Mouse (Mus musculus) 3T3-L1 (cell line): ENCODE data around the gene Unc13b.

ENCODE experiments used
- DNase-seq: peaks from one replicate; pipeline ENCODE4 v3.0.0-alpha.2; 2015; ENCODE audit warnings: low read depth, low spot score

Unc13b gene

GRCm38 (mm10) chr4:43037860-43038566, 20.7 kb upstream of the Unc13b start:
- DNase-seq = no peak

GRCm38 (mm10) chr4:43038567-43039495, 19.9 kb upstream of the Unc13b start:
- peak; percentile 77 for DNase-seq

GRCm38 (mm10) chr4:43039609-43040008, 19.1 kb upstream of the Unc13b start:
- peak; percentile 35 for DNase-seq

GRCm38 (mm10) chr4:43040114-43040572, 18.6 kb upstream of the Unc13b start:
- peak; percentile 99 for DNase-seq

GRCm38 (mm10) chr4:43040881-43041547, 17.7 kb upstream of the Unc13b start:
- DNase-seq = peak; percentile 83

GRCm38 (mm10) chr4:43043644-43044357, 15.0 kb upstream of the Unc13b start:
- peak; percentile 92 for DNase-seq

GRCm38 (mm10) chr4:43044673-43045072, 14.1 kb upstream of the Unc13b start:
- DNase-seq = peak; percentile 37

GRCm38 (mm10) chr4:43045285-43045658, 13.5 kb upstream of the Unc13b start:
- peak; percentile 34 for DNase-seq

GRCm38 (mm10) chr4:43045659-43046302, 13.0 kb upstream of the Unc13b start, which contains the start of gene Fam214b:
Fam214b (minus strand) TSS chr4:43046220.
- peak; percentile 96 for DNase-seq

- DNase-seq = peak; percentile 22
These were observed 12.1 kb upstream of the Unc13b start for GRCm38 (mm10) chr4:43046607-43047006.

GRCm38 (mm10) chr4:43047231-43047630, 11.5 kb upstream of the Unc13b start:
- DNase-seq = peak; percentile 93

GRCm38 (mm10) chr4:43052627-43053026, 6.1 kb upstream of the Unc13b start:
- DNase-seq = peak; percentile 87

- DNase-seq = no peak
These were observed 1.1 kb upstream of the Unc13b start for GRCm38 (mm10) chr4:43057654-43058053.

- DNase-seq = no peak
These were observed 381 bp upstream of the Unc13b start for GRCm38 (mm10) chr4:43058392-43058752.

- DNase-seq = no peak
These were observed 944 bp downstream of the Unc13b start for GRCm38 (mm10) chr4:43059697-43060096.

GRCm38 (mm10) chr4:43060286-43060685, 1.5 kb downstream of the Unc13b start:
- DNase-seq = no peak

- DNase-seq = peak; percentile 61
These were observed 6.7 kb downstream of the Unc13b start for GRCm38 (mm10) chr4:43065471-43065870.

- DNase-seq = no peak
These were observed 16.2 kb downstream of the Unc13b start for GRCm38 (mm10) chr4:43074923-43075322.

- DNase-seq = peak; percentile 67
These were observed 19.4 kb downstream of the Unc13b start for GRCm38 (mm10) chr4:43078071-43078718.

GRCm38 (mm10) chr4:43082458-43082857, 23.7 kb downstream of the Unc13b start:
- DNase-seq = no peak
